Mouse (Mus musculus): ENCODE results near the gene Ropn1.
A peak's percentile ranks its signal among the peaks of the same experiment; 100 is the strongest.
"Not testable (repeated sequence)": the region's sequence is repeated elsewhere in the genome, so short reads cannot be mapped to it uniquely, and the experiment has no call there.

The Ropn1 gene

GRCm38 (mm10) chr16:34691156-34691555 lies 41.4 kb downstream of the Ropn1 start:
- DNase-seq, result peak; percentile 58

DNA sequence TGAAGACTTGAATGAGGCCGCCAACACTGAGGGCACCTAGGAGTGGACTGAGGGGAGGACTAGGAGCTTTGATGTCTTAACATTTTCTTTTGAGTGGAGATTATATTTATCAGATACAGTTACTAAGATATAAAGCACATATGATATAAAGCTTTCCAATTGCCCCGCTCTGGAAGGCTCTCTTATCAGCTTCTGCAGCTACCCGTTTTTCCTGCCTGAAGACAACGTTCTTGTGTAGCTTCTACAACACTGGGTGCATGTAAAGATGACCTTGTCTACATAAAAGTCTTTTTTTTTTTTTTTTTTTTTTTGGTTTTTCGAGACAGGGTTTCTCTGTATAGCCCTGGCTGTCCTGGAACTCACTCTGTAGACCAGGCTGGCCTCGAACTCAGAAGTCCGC lies 44.8 kb downstream of the Ropn1 start:
- DNase-seq, result no peak

- not testable (repeated sequence) for DNase-seq
These were observed 49.0 kb downstream of the Ropn1 start for GRCm38 (mm10) chr16:34698721-34699120.

- peak; percentile 89 for DNase-seq
These were observed 50.6 kb downstream of the Ropn1 start for GRCm38 (mm10) chr16:34700165-34700827.

- no peak for DNase-seq
These were observed 51.1 kb downstream of the Ropn1 start for GRCm38 (mm10) chr16:34700828-34701216.

DNA sequence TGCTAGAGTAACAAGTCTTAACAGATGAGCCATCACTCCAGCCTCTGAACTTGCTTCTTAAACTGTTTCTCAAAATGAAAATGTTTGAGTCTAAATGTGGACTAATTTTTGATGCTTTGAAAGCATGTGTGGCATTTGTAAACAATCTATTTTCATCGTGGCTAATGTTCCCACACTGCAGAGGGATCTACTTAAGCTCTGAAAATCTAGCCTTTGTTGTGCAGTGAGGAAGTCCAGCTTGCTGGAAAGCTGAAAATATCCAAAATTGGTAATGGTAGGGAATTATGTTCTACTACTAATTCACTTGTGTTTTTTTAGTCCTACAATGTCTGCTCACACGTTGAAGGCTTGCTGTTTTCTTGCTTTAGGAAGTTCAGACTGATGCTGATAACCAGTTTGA lies 56.3 kb downstream of the Ropn1 start:
- no peak for DNase-seq

DNA sequence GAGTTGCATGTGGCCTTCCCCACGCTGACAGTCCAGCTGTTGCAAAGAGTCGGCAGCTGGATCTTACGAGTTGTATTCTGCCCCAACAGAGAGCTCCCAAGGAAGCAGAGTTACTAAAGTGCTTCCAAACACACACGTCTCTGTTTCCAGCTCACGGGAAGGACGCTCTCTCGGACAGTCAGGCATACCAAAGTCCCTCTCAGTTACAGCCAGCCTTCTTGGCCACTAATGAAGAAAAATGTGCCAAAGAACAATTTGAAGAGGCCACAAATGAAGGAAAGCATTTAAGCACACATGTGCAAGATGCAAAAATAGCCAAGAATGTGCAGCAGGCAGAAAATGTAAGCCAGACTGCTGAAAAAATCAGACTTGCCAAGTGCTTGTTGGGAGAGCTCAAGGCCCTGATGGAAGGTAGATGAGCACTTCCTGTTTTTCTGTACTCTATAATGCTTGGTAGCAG lies 56.8 kb downstream of the Ropn1 start:
- DNase-seq, result no peak

DNA sequence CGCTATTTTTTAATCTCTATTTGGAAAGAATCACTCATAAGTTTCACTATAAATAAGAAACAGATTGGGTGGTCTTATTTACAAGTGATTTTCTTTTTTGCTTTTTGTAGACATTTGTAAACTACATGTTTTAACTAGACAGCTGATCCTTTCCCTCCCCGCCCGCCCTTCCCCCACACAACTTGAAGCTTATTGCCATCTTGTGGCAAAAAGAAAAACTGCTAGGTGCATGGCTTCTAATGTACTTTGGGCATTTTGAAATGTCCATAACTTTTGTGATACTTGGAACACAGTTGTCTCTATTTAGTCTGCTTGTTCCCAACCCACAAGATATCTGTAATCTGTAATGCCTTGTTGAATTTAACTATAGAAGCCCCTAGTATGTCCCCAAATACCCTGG lies 61.8 kb downstream of the Ropn1 start:
- peak; percentile 43 for DNase-seq

DNA sequence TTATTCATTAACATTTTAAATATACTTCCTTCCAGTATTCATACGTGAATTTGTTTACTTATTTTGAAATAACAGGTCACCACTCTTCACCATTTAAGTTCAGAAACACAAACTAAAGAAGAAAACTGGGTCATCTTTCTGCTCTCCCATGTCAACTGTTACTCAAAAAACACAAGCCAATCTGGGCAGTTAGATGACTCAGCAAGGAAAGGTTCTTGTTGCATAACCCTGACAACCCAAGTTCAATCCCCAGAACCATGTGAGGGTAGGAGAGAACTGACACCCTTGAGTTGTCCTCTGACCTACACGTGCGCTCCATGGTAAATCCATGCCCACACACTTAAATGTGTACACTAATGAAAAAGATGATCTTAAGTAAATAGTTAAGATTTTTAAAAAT lies 75.4 kb downstream of the Ropn1 start:
- DNase-seq, result no peak

Measured in retina, postnatal 1 day (tissue).